Mouse (Mus musculus) erythroblast, adult 5-6 weeks (primary cell): Measurements from ENCODE around the gene Spred2. TPM values are rescaled to one million over a fixed set of nuclear protein-coding genes. Genes with fewer than 3 reads are reported as not detected.
A peak's percentile ranks its signal among the peaks of the same experiment; 100 is the strongest.

Experiments
- ATAC-seq: replicated peaks from 2 replicates; pipeline ENCODE4 v1.8.0; 2016; ENCODE audit warnings: moderate number of reproducible peaks, mild to moderate bottlenecking, moderate TSS enrichment, inconsistent platforms; ENCODE audit not compliant: poor library complexity, low FRiP score, severe bottlenecking
- total RNA-seq, 2 experiments: library from RNA; stranded (forward) in 1 of 2; stranded (reverse) in 1 of 2; fragments of 150-400 nt in 1 of 2; fragments of 200-764, 138-1000 nt in 1 of 2; gene quantifications; 2 replicates each; pipeline versions ENCODE4 v1.2.3 to v1.2.4; 2015 to 2017; ENCODE audit warnings: low replicate concordance in 2 of 2

Gene Spred2
- total RNA-seq, 2 experiments from 2014 or later: 2.1 to 4.4 TPM

DNA sequence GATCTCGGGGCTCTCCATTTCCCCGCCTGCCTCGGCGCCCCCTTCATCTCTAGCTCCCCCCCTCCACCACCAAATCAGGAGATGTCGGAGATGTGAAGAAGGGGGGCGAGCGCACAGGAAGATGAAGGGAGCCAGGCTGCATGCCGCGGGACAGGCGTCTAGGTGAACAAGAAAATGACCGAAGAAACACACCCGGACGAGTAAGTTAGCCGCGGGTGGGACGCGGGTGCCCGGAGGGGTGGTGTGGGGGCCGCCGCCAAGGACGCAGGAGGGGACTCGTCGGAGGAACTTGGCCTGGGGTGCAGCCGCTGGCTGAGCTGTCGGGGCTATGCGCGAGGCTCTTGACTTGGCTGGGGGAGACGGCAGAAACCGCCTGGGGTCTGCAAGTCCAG, 578 bp downstream of the Spred2 start:
- no peak for ATAC-seq

DNA sequence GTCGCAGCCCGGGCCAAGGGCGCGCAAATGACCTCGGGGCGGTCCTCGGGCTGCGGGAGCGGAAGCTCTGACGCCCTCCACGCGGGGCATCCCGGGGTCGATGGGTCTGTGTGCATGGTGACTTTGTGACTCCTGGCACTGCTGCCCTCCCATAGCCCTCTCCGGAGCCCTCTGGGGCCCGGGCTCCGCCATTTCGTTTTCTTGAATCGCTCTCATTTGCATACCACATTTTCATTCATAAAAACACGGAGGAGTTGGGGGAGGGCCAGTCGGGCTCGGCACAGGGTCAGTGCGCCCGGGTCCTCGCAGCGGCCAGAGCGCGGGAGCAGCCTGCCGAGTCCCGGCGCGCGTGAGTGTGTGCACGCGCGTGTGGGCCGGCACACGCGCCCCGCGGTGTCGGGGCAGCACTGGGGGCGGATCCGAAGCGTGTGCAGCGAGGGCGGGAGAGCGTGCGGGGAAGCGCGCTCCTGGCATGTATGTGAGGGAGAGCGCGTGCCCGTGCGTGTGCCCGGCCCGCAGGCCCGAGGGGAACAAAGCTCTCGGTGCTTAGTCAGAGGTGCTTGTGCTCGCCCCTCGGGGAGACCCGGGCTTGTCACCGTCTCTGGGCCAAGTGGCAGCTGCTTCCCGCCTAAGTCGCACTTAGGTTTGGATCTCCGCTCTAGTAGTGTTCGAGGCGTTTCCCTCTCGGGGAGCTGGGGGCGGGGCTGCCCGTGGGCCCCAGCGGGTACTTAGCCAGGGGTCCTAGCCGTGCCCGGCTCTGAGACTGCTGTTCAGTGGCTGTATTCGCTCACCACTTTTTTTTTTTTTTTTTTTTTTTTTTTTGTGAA, 1.2 kb downstream of the Spred2 start:
- ATAC-seq: peak; percentile 65

DNA sequence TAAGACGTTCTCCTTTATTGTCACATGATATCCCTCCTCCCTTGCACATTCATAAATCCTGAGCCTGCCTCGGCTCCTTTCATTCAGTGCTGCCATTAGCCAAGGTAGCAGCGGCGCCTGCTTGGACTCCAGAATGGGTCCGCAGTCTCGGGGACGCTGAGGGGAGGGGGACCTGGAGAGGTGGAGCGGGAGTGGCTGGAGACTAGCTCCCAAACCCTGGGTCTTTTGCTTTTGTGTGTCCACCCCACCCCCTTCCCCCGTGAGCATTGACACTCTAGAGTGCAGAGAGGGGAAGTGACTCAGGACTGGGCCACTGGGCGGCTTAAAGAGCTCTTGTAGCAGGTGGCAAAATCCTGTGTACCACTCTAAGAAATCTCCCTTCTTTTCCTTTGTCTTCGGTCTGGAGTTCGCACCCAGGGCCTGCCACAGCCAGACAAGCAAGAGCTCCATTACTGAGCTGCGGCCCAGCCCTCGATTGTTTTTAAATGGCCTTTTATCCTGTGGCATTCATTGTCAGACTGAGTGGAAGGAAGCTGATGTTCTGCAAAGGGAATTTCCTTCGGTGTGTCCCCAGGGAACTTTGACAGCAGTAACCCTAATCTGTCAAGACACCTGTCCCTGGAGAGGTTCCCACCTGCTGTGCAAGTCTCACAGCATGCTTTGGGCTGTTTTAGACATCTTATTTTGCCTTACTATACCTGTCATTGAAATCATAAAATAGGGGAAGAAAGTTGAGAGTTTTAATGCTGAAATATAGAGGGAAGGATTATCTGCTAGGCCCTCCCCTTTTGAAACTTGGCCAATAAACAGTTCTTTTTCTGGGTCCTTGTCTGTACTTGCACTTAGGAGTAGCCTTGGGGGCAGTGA, 2.0 kb downstream of the Spred2 start:
- peak; percentile 33; the same call in 1 of the 2 replicates for ATAC-seq

DNA sequence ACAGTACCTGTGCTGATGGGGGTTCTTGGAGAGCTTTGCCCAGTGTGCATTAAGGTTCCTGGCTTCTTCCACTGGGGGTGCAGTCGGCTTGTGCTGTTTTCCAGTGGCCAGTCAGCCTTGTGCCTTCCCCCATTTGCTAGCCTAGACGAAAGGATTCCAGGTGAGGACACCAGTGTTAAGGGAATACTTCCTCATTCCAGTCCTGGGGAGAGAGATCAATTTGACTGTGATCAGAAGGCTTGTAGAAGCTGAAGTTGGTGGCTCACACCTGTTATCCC, 2.6 kb downstream of the Spred2 start:
- ATAC-seq: no peak

DNA sequence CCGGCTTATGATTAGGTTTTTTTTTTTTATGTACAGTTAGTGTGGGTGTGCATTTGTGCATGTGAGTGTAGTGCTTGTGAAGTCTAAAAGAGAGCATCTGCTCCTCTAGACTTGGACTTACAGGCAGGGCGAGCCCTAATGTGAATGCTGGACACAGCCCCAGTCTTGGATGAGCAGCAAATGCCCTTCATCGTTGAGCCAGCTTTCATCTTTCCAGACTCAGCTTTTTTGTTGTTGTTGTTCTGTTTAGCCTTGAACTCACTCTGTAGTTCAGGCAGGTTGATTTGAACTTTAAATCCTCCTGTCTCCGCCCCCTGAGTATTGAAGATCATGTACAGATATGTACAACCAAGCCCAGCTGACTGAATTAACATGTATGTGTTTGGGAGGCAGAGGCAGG, 4.5 kb downstream of the Spred2 start:
- ATAC-seq: no peak

DNA sequence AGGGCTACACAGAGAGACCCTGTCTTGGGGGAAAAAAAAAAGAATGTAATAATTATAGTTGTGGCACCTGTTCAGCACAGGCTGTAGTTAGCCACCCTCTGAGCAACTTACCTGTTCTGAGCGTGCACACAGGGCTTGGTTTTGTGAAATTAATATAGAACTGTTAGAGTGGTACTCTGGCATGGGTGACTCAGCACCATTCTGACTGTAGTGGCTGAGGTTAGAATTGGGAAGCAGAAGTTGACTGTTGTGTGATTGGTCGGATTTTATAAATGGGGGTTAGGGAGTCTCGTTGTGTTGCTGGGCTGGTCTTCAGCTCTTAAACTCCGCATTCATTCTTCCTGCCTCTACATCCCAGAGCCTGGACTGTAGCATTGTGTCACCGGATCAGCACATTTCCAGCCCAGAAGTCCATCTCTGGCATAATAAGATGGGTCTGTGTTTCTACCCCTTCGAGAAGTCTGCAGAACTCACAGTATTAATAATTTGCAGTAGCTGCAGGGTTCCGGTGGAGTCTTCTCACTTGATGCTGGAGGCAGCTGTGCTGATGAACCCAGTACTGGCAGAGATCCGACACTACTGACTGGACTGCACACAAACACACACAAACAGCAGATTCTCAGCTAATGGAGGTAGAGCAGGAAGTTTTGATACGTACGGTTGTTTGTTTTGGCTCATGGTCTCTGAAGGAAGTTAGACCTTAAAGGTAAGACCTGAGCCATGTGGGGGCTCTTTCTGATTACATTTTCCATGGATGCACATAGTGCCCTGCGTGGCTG, 5.1 kb downstream of the Spred2 start:
- no peak for ATAC-seq

DNA sequence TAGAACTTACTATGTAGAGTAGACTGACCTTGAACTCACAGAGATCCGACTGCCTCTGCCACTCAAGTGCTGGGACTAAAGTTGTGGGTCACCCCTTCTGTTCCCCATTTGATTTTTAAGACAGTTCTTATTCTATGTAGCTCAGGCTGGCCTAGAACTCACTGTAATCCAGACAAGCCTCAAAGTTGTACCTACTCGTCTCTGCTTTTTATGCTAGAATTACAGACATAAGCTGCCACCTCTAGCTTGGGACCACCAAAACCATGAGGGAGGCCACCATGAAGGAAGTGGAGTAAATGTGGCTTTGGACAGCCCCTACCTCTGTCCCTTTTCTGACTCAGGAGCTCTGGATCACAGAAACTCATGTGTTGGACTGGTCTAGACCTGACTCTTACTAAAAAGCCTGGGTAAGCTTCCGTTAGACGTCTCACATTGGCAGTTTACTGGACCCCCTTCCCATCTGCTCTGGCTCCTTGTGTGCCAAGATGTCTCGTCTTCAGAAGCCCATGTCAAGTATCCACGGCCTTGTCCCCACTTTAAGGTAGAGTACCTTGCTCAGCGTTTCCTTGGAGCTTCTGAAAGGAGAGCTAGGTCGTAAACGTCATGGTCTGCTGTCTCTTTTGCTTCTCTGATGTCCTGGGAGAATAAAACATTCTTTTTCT, 7.5 kb downstream of the Spred2 start:
- ATAC-seq: no peak

DNA sequence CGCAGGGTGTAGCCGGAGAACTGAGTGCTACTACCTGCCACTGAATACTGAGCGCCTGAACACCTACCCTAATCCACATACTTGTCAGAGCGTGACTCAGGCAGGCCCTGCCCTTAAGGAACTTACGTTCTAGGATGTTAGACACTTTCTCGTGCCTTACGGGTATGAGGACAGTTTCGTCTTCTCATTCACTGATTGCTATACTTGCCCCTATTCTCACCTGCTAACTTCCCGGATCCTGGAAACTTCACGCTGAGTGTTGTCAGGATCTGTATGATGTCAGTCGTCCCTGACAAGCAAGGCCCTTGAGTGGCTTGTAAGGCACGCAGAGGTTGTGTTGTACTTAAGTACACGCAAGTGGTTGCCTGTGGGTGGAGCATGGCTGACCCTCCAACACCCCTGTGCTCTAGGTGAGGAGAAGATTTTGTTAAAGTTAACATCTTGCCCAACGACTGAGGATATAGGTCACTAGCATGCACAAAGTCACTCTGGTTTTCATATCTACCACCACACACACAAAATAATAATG, 8.9 kb downstream of the Spred2 start:
- no peak for ATAC-seq

DNA sequence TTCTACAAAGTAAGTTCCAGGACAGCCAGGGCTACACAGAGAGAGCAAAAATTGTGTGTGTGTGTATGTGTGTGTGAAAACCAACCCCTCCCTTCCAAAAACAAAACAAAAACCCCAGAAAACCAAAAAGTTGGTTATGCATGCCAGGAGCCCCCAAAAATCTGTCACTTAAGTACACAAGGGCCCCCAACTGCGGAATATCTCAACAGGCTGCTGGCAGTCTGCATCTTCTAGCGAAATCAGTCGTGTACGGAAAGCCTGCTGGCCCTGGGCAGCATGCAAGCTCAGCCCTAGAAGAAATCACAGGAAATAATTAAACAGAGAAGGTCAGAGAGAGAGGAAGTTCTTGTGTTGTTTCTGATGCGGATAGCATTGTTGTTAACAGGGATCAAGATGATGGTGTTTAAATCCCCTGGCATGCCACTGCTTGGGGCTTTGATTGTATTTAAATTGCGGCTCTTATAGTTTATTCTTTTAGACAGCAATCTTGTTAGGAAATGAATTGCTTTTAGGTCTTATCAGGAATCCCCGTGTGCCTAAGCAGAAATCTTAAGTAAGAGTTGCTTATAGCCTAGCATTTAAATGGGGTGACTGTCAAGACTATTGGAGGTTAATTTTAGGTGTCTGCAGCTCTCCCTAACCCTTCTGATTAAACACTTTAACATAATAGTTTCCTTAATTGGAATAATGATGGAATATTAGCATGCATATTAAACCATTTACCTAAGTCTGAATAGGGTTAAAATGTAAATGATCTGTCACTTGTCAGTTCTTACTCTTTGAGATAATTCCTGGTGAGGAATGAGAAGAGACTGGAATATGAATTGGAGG, 11.6 kb downstream of the Spred2 start:
- no peak for ATAC-seq

DNA sequence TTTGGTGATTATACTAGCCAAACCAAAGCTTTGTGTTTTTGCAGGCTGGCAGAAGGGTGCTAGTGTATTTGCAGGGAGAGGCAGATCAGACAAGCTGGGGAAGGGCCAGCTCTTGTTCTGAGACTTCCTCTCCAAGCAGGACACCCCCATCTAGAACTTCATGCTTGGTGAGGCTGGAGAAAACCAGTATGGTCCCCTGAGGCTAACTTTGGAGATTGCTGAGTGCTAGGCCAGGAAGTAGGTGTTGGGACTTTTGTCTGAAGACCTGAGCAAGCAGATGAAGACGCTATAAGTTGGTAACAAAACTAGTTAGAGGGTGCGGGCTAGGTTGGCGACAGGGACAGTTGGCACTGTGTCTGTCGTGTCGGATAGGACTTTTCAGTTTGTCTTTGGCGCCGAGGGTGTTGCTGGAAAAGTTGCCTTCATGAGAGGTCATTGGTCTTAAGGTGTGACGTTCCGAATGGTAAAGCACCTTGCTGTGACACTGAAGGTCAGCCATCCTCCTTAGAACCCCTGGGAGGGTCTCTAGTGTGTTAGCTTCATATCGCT, 14.4 kb downstream of the Spred2 start:
- no peak for ATAC-seq

DNA sequence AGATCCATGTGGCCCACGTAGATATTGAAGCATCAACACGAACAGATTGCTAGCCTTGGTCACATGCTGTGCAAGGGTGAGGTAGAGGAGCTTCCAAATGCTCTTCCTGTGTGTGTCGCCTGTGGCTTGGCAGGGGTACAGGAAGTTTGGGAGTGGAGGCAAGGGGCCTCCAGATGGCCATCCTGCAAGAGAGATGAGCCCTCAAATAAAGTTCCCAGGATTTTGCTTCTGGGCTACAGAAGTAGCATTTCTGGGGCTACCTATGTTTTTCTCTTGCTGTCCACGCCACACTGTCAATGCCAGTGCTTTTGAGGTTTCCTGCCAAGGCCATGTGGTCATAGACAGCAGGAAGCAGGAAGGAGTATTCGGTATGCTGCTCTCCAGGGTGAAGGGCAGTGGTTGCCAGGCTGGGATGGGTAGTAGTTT, 15.1 kb downstream of the Spred2 start:
- no peak for ATAC-seq

DNA sequence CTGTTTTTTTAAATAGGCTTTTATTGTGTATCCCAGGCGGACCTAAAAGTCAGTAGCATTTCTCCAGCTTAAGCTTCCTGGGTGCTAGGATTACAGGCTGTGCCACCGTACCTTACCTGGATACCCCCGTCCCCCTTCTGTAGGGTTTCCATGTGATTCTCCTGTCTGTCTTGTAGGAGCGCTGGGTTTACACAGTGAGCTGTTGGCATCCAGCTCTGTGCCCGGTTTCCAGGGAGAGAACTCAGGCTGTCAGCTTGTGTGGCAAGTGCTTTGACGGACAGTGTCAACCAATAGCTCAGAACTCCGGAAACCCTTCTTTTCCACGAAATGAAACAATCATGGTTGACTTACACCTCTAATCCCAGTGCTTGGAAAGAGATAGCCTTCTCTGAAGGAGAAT, 15.7 kb downstream of the Spred2 start:
- no peak for ATAC-seq

DNA sequence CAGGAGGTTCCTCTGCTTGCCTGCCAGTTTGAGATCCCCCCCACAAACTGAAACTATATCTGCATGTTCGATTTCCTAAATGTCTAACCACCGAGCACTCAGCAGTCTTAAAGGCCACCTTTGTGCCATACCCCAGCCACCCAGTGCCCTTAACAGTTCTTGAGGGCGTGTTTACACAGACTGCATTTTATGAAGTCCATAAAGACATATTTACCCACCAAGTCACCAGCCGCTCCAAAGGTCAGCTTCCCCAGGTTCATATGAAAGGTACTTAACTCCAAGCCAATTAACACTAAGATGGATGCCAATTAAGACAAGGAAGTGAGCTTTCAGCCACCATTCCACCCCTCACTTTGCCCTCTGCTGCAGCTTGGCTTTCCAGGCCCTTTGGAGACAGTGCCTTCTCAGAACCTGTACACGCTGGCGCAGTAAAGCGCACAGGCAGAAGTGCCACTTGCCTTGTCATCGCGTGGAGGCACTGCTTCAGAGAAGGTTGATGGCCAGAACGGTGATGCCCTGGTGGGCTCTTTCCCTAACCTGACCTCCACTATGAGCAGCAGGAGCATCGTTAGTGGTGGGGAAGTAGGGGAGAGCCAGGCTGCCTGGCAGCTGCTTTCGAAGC, 17.1 kb downstream of the Spred2 start:
- no peak for ATAC-seq

DNA sequence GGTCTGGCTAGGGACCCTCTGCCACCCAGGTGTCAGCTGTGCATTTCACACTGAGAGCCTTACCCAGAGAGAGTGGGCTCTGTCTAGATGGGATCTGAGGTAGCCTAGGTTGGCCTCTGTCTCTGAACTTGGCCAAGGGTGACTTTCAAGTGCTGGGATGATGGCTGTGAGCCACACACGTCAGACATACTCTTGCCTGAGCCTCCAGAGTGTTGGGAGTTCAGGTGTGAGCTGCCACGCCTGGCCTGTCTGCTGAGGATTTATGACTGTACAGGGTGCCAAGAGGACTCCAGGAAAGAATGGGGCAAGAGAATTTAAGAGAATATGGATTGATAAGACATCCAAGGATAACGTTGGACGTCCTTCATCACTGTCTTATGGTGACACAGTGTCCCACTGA, 17.8 kb downstream of the Spred2 start:
- ATAC-seq: no peak

DNA sequence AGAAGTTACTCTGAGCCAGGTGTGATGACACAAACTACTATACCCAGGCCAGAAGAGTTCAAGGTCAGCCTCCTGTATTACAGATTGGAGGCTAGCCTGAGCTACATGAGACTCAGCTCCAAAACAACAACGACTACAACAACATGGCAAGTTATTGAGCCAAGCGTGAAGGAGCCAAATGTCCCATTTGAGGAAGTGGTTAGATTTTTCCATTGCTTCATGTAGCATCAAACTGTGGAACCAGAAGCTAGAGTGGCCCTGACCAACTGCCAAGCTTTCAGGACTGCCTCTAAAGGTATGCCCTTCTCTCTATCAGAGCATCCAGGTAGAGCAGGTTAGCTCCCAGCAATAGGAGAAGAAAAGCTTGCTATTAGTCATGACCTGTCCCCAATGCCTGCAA, 19.6 kb downstream of the Spred2 start:
- ATAC-seq: no peak

DNA sequence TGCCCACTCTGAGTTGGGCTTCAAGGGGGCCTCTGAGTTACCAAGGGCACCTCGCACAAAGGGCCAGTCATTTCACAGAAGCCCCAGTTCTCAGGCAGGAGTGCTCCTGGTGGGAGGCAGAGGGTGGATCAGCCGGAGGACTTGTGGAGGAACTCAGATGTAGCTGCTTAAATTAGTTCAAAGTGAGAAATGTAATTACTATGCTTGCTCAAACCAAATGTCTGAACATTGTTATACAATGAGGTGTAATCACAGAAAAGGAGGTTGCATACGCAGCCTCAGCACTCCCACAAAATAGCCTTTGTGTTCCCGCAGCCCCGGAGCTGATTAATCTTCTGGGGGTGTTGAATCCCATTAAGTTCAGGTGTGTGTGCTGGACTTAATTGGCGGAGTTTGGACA, 20.5 kb downstream of the Spred2 start:
- ATAC-seq: no peak

DNA sequence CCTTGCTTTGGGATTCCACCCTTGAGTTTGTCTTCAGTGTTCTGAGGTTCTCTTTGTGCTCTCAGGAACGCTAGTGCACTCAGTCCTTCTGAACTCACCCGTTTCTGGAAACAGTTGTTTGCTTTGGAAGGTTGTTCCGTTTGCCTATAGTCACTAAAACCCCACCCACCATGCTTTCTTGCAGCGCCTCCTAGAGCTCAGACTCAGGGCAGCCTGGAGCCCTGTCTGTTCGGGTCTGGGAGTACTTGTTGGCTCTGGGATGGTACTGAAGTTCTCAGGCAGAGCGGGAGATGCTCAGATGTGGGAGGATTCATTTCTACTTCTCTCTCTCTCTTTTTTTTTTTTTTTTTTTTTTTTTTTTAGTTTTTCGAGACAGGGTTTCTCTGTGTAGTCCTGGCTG, 22.5 kb downstream of the Spred2 start:
- ATAC-seq: no peak

DNA sequence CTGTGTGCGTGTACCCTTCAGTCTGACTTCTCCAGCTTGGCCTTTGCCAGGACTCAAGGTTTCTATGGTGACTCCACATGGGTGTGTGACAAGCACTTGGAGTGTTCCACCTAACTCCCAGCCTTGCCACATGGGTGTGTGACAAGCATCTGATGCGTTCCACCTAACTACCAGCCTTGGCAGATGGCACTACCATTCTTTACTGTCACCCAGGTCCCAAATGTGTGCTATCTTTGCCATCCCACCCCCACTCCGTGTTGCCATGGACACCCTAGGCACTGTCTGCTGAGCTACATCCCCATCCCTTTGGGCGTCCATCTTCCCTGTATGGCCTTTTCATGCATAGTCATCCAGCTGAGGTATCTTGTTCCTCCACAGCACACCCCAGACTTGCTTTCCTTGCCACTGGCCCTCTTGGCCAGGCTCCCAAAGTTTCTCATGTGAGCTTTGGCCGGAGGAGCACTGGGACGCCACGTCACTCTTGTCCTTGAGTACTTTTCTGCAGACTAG, 23.5 kb downstream of the Spred2 start:
- no peak for ATAC-seq
